Mouse (Mus musculus): ENCODE data around the gene Tyw3. TPM values are rescaled to one million over a fixed set of nuclear protein-coding genes. Genes with fewer than 3 reads are reported as not detected.

The Tyw3 gene
- polyA plus RNA-seq, 1 experiment from 2014 or later, result 11.2 TPM

DNA sequence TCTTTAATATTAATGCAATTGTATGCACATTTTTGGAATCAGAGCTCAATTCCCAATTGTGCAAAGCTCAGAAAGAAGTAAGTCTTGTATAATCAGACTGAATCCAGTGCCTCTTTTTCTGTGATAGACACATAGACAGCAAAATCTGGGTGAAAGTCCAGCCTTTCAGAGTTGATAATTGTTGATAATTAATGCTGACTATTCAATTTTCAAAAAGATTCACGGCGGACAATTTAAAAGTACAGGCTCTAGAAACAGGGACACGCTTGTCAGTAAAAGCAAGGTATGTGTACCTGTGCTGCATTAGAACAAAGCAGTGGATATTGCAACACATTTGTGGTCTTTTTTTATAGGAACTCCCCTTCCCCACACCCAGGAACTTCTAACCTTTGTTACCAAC is 34.7 kb downstream of the Tyw3 start:
- WGBS, result 92% methylated on average over 3 of the region's 3 CpGs
- Histone ChIP-seq H3K27me3 (no peaks in the 10 kb centered on the region), H3K27ac (no peak overlapping the region)

DNA sequence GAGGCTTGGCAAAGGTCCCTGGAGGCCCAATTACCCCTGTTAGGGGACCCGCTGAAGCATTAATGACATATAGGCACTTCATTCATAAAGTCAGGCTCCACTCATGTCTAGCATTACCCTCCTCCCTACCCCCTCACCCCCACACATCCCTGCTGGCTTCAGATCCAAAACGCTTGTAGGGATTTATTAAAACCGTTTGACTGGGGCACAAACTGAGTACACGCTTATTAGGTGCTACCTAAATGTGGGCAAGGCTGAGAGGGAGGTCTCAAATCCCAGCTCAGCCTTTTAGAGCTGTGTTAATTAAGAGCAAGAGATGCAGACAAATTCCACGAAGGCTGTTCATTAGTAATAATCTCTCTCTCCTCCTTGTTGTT is 45.9 kb downstream of the Tyw3 start:
- ATAC-seq (ENCODE audit: insufficient number of reproducible peaks, low FRiP score, low TSS enrichment, low read depth), result no peak
- Histone ChIP-seq H3K4me2 (no peak overlapping the region), H3K27me3 (peaks cover 17% of the 10 kb centered on the region), H3K4me3 (no peak overlapping the region), H3K27ac (no peak overlapping the region), H3K9me3 (no peaks in the 10 kb centered on the region), H3K4me1 (peaks cover 15% of the 10 kb centered on the region), H3K36me3 (no peaks in the 10 kb centered on the region), H3K9ac (no peak overlapping the region)
- whole genome bisulfite sequencing, result 18% methylated on average over 5 of the region's 5 CpGs

More for the DNA sequence above, 34.7 kb downstream of the Tyw3 start:
- H3K36me3 ChIP-seq, result no peaks in the 10 kb centered on the region
- H3K9me3 ChIP-seq, result no peaks in the 10 kb centered on the region
- H3K4me3 ChIP-seq, result no peak overlapping the region
- H3K9ac ChIP-seq, result no peak overlapping the region
- no peaks in the 10 kb centered on the region for H3K4me1 ChIP-seq
- ATAC-seq (ENCODE audit: insufficient number of reproducible peaks, low FRiP score, low TSS enrichment, low read depth), result no peak
- no peak overlapping the region for H3K4me2 ChIP-seq

DNA sequence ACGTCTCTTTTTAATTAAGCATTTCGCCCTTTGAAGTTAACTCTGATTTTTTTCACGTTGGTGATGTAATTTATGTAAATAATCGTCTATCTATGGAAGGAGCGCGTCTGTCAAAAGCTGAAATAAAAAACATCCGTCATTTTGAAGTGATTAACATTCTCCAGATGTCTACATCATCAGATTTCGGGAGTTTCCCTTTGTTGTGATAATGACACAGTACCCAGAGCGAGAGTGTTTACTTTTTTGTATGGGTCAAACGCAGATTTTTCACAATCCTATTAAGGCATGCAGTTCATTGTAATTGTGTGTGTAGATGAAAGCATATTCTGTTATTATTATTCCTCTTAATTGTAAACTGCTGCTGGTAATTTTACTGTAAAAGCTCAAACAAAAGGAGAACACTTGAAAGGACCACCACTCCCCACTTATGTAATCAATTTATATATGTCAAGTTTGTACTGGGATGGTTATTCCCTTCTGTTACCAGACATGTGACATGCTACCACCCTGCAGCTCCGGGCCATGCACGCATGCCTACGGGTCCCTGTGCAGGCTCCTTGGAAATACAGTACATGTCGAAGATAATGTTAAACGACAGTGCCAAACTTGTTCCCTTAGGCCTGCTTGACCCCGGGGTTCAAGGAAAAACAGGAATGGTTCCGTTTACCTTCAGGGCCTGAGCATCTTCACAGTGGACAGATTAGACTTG is 46.4 kb downstream of the Tyw3 start:
- H3K36me3 ChIP-seq, result no peaks in the 10 kb centered on the region
- no peak overlapping the region for H3K9ac ChIP-seq
- H3K4me1 ChIP-seq, result peaks cover 15% of the 10 kb centered on the region
- WGBS, result 24% methylated on average over 17 of the region's 17 CpGs
- ATAC-seq (ENCODE audit: insufficient number of reproducible peaks, low FRiP score, low TSS enrichment, low read depth), result no peak
- no peak overlapping the region for H3K4me2 ChIP-seq
- no peaks in the 10 kb centered on the region for H3K9me3 ChIP-seq
- H3K27me3 ChIP-seq, result peaks cover 17% of the 10 kb centered on the region
- H3K27ac ChIP-seq, result no peak overlapping the region
- H3K4me3 ChIP-seq, result no peak overlapping the region

DNA sequence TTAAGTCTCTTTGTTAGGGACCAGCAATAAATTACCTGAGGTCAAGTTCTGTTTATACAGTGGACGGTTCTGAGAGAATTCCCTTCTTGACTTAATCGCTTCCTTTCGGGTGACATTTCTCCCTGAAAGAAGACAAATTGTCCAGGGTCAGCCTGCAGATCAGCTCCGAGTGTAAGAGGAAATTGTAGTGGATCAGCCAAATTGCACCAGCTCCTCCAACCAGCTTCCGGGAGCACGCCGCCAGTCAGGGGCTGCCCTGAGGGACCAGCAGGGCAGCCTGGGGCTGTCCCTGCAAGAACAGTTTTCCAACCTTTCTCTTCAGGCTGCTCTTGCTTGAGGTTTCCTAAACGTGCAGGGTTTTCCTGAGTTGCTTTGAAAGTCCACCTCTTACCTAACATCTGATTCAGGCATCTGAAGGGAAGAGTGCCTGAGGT is 48.0 kb downstream of the Tyw3 start:
- peaks cover 17% of the 10 kb centered on the region for H3K27me3 ChIP-seq
- H3K9me3 ChIP-seq, result no peaks in the 10 kb centered on the region
- peaks cover 15% of the 10 kb centered on the region for H3K4me1 ChIP-seq
- no peak overlapping the region for H3K4me2 ChIP-seq
- H3K27ac ChIP-seq, result no peak overlapping the region
- H3K4me3 ChIP-seq, result no peak overlapping the region
- H3K9ac ChIP-seq, result no peak overlapping the region
- 24% methylated on average over 8 of the region's 8 CpGs for WGBS
- no peaks in the 10 kb centered on the region for H3K36me3 ChIP-seq
- no peak for ATAC-seq (ENCODE audit: insufficient number of reproducible peaks, low FRiP score, low TSS enrichment, low read depth)

DNA sequence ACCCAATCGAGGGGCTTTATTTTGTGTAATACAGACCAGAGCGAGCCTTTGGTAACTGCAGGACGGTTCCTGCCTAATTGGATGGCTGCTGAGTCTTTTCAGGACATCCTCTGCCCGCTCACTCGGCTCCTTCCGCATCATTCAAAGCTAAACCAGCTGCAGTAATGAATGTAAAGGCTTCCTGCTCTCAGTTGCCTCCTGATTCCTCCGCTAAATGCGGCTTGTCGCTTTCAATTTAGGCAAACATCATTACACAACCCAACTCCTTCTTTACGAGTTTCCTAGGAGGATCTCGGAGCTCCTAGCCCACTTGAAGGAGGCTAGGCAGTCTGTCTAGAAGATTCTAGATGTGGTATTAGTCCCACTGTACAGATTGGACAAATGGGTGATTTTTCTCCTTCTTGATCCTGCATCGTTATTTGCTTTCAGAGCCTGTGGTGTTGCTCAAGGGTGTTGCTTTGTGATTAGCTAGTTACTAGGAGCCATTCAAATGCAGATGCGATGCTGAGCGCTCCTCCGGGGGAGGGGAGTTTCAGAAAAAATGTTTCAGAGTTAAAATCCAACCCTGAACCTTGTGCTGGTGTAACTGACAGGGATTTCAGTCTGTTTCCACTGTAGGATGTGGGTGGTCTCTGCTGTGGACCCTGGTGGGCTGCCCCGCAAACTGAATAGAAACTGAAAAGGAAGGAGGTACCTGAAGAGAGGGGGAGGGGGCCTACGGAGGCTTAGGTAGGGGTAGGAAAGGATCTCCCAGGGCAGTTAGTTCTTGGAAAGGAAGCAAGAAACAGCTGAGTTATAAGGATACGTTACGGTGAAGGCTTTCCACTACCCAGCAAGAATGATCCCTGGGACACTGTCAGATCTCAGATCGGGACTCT is 49.1 kb downstream of the Tyw3 start:
- ATAC-seq (ENCODE audit: insufficient number of reproducible peaks, low FRiP score, low TSS enrichment, low read depth), result no peak
- Histone ChIP-seq H3K4me1 (peaks cover 15% of the 10 kb centered on the region), H3K4me2 (peak overlapping the region; percentile 20; the same call in 1 of the 2 replicates), H3K9ac (no peak overlapping the region), H3K36me3 (no peaks in the 10 kb centered on the region), H3K27ac (no peak overlapping the region), H3K4me3 (no peak overlapping the region), H3K27me3 (peaks cover 17% of the 10 kb centered on the region), H3K9me3 (no peaks in the 10 kb centered on the region)
- 9% methylated on average over 20 of the region's 20 CpGs for WGBS

DNA sequence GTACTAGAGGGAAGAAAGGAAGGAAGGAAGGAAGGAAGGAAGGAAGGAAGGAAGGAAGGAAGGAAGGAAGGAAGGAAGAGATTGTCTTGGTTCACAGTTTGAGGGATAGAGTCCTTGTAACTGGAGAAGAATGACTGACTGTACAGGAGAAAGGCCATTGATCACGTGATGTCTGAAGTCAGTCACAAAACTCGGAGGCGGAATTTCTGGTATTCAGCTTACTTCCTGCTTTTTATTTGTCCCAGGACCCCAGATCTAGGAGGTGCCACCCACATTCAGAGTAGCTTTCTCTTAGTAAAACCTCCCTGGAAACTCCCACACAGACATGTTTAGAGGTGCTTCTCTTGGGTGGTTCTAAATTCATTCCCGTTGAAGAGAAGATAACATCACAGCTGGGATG is 50.7 kb downstream of the Tyw3 start:
- Histone ChIP-seq H3K4me1 (peaks cover 15% of the 10 kb centered on the region), H3K9ac (no peak overlapping the region), H3K4me3 (no peak overlapping the region), H3K36me3 (no peaks in the 10 kb centered on the region), H3K9me3 (no peaks in the 10 kb centered on the region), H3K27me3 (peaks cover 17% of the 10 kb centered on the region), H3K27ac (no peak overlapping the region), H3K4me2 (no peak overlapping the region)
- no peak for ATAC-seq (ENCODE audit: insufficient number of reproducible peaks, low FRiP score, low TSS enrichment, low read depth)
- 28% methylated on average over 4 of the region's 4 CpGs for WGBS

DNA sequence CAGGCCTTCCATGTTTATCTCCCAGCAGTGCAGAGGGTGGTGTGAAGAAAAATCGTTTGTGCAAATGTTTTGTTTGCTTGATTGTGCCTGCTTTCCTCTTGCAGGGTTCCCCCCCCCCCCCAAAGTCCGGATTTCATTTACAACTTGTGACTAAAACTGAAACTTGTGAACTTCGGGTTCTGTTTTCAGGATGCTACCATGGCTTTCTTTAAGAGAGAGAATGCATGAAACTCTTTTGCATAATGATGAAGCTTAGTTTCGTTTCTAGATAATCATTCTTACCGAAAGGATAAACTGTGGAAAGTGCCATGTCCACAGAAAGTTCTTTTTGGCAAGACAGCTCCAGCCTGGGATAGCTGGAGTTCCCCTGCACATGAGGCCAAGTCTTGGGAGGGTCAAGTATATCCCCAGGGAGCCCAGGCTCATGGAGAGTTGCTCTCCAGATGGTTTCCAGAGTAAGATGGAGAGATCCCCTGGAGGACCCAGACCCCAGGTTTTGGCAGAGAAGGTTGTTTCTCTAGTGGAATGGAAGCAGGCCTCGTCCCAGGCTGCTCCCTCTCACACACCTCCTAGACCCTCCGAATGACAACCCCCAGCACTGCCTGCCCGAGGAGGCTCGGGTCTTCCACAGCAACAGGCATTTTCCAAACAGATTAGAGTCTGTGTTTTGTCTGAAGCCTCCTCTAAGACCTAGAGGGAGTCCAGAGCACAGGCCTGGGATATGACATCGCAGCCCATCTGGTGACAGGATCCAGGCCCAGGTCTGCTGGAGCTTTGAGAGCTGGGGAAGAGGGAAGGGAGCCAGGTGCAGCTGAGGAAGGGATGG is 56.6 kb downstream of the Tyw3 start:
- no peak overlapping the region for H3K4me3 ChIP-seq
- no peak overlapping the region for H3K4me2 ChIP-seq
- no peaks in the 10 kb centered on the region for H3K27me3 ChIP-seq
- H3K4me1 ChIP-seq, result no peaks in the 10 kb centered on the region
- H3K27ac ChIP-seq, result no peak overlapping the region
- WGBS, result 47% methylated on average over 10 of the region's 10 CpGs
- no peaks in the 10 kb centered on the region for H3K36me3 ChIP-seq
- no peak overlapping the region for H3K9ac ChIP-seq
- no peak for ATAC-seq (ENCODE audit: insufficient number of reproducible peaks, low FRiP score, low TSS enrichment, low read depth)
- H3K9me3 ChIP-seq, result no peaks in the 10 kb centered on the region

DNA sequence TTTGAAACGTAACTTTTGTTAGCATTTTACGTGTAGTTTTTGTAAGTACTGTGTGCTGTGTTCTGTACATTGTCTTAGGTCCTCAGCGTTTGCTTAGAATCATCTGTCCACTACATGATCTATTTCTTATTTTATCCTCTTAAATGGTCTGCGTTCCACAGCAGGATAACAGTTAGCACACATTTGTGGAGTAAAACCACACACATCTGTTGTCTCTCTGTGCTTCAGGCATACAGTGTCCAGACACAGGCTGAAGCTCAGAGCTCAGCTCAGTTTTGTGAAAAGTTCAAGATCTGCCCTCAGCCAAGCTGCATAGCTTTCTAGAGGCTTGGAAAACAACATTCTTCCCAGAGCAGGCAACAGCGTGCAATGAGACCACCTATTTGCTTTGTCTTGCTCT is 60.8 kb downstream of the Tyw3 start:
- Histone ChIP-seq H3K4me1 (no peaks in the 10 kb centered on the region), H3K4me3 (no peak overlapping the region), H3K9ac (no peak overlapping the region), H3K4me2 (no peak overlapping the region), H3K9me3 (no peaks in the 10 kb centered on the region), H3K27ac (no peak overlapping the region), H3K36me3 (no peaks in the 10 kb centered on the region), H3K27me3 (no peaks in the 10 kb centered on the region)
- no peak for ATAC-seq (ENCODE audit: insufficient number of reproducible peaks, low FRiP score, low TSS enrichment, low read depth)
- WGBS, result 74% methylated on average over 5 of the region's 5 CpGs

DNA sequence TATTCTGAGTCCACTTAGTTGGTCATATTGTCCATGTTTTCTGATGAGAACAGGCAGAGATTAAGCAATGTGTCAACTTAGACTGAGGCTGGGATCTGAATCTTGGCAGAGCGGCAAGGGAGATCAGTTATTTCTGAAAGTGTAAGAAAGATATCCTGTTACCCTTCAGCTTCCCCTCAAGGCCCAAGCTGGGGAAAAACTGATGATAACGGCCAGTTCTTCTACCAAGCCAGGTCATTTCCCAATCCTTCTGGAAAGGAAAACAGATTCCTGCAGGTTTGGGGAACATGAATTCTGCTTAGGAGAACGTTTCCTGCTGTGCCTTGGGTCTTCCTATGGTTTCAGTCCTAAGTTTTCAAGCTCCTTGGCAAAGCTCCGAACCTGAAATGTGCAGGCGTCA is 63.7 kb downstream of the Tyw3 start:
- Histone ChIP-seq H3K4me3 (no peak overlapping the region), H3K36me3 (no peaks in the 10 kb centered on the region), H3K9ac (no peak overlapping the region), H3K9me3 (no peaks in the 10 kb centered on the region), H3K4me1 (no peaks in the 10 kb centered on the region), H3K4me2 (no peak overlapping the region), H3K27ac (no peak overlapping the region), H3K27me3 (no peaks in the 10 kb centered on the region; the same call in 1 of the 2 replicates)
- ATAC-seq (ENCODE audit: insufficient number of reproducible peaks, low FRiP score, low TSS enrichment, low read depth), result no peak
- 58% methylated on average over 5 of the region's 5 CpGs for whole genome bisulfite sequencing

DNA sequence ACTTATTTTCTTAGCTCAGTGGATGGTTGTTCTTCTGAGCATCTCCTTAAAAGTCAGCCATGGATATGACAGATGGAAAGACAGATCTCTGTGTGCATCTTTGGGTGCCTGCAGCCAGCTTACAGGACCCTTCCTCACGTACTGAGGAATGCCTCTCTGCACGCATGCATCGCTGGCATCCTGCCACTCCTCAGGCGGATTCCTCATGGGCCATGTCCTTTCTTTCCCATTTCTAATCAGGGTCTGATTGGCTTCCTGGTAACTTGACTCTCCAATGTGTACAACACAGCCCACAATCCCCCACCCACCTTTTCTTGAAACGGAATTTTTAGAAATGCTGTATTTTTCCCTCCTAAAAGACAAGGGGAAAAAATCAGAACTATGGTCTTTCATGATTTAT is 67.9 kb downstream of the Tyw3 start:
- no peaks in the 10 kb centered on the region for H3K4me1 ChIP-seq
- H3K36me3 ChIP-seq, result no peaks in the 10 kb centered on the region
- no peak for ATAC-seq (ENCODE audit: insufficient number of reproducible peaks, low FRiP score, low TSS enrichment, low read depth)
- 43% methylated on average over 5 of the region's 5 CpGs for WGBS
- no peaks in the 10 kb centered on the region; the same call in 1 of the 2 replicates for H3K27me3 ChIP-seq
- H3K9ac ChIP-seq, result no peak overlapping the region
- H3K9me3 ChIP-seq, result no peaks in the 10 kb centered on the region
- H3K4me2 ChIP-seq, result no peak overlapping the region
- no peak overlapping the region for H3K4me3 ChIP-seq
- no peak overlapping the region for H3K27ac ChIP-seq

DNA sequence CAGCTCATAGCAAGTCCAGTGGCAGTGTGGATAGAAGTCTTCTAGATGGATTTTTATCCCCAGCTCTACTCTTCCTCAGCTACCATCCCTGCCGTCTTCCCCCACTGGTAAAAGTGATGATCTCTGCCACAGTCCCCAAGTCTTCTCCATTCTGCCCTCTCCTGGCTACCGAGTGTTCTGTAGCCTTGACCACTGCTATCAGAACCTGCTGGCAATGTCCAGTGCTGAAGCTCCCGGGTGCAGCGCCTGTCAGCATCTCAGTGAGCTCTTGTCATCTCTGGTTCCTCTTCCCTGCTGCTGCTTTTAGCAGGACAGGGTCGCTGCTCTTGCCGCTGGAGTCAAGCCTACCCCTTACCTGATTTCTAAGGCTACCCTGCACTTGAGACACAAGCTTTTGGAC is 70.3 kb downstream of the Tyw3 start:
- Histone ChIP-seq H3K9ac (no peak overlapping the region), H3K4me1 (no peaks in the 10 kb centered on the region), H3K9me3 (no peaks in the 10 kb centered on the region), H3K27me3 (no peaks in the 10 kb centered on the region; the same call in 1 of the 2 replicates), H3K27ac (no peak overlapping the region), H3K36me3 (no peaks in the 10 kb centered on the region), H3K4me3 (no peak overlapping the region), H3K4me2 (no peak overlapping the region)
- 39% methylated on average over 6 of the region's 6 CpGs for WGBS
- ATAC-seq (ENCODE audit: insufficient number of reproducible peaks, low FRiP score, low TSS enrichment, low read depth), result no peak

Data from limb, embryonic 15.5 days (tissue).